Mouse (Mus musculus) megakaryocyte, embryonic 14.5 days (primary cell): Measurements from ENCODE around the gene Crybb3. TPM values are rescaled to one million over a fixed set of nuclear protein-coding genes. Genes with fewer than 3 reads are reported as not detected.

Source experiments
- H3K27me3 ChIP-seq: replicated peaks from 2 replicates; pipeline ENCODE3; 2012; ENCODE audit warnings: inconsistent platforms
- H3K36me3 ChIP-seq: replicated peaks from 2 replicates; pipeline ENCODE3; 2012; ENCODE audit warnings: low read length, inconsistent platforms, mixed read lengths
- H3K4me1 ChIP-seq: 2 replicates; pipeline ENCODE4 v1.6.1; 2012; ENCODE audit warnings: inconsistent platforms
- H3K4me3 ChIP-seq: replicated peaks from 2 replicates; pipeline ENCODE3; 2012; ENCODE audit warnings: moderate library complexity, mild to moderate bottlenecking, inconsistent platforms
- H3K9me3 ChIP-seq: 2 replicates; pipeline ENCODE4 v1.6.1; 2012; ENCODE audit warnings: inconsistent platforms
- FLI1 ChIP-seq: IDR thresholded peaks from 2 replicates; pipeline ENCODE4 v1.6.1; 2012; ENCODE audit warnings: low read length, inconsistent platforms, mixed read lengths
- GATA1 ChIP-seq: IDR thresholded peaks from 3 replicates; pipeline ENCODE4 v1.6.1; 2012; ENCODE audit warnings: mixed read lengths, low read length, inconsistent platforms, borderline replicate concordance
- polyA plus RNA-seq: library from polyadenylated mRNA; stranded (reverse); fragments of >175 nt; gene quantifications from 2 replicates; pipeline ENCODE4 v1.2.3, GENCODE M21; 2012; ENCODE audit warnings: low replicate concordance; ENCODE audit not compliant: insufficient read depth

The Crybb3 gene
- 1.6 and 3.5 TPM in 2 replicates for polyA plus RNA-seq

DNA sequence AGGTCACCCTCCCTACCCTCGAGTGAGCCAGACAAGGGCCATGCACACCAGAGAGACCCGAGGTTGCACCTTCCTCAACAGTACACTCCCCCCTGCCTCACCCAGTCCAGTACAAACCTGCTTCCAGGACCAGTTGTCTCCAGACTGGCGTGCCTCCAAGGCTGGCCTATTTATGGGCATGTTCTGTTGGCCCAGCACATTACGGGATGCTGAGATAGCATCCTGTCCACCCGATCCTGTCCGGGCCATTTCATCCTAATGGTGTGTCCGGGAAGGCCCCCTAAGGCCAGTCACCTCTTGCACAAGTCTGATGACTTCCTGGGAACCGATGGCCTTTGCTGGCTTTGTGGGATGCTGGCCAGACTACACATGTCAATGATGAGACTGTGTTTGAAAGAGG, at the start of gene Crybb3:
TSS of gene Crybb3 (minus strand) at position 146 of the 400 bp plus-strand sequence.
- Histone ChIP-seq H3K4me3 (no peak within 1 kb of the TSS), H3K9me3 (peaks cover 15% of the 10 kb centered on the region), H3K4me1 (peaks cover 5% of the 10 kb centered on the region; the same call in 1 of the 2 replicates), H3K27me3 (peaks cover 67% of the 10 kb centered on the region), H3K36me3 (no peaks in the 10 kb centered on the region)
- TF ChIP-seq GATA1, result no peak
- TF ChIP-seq FLI1, result no peak

DNA sequence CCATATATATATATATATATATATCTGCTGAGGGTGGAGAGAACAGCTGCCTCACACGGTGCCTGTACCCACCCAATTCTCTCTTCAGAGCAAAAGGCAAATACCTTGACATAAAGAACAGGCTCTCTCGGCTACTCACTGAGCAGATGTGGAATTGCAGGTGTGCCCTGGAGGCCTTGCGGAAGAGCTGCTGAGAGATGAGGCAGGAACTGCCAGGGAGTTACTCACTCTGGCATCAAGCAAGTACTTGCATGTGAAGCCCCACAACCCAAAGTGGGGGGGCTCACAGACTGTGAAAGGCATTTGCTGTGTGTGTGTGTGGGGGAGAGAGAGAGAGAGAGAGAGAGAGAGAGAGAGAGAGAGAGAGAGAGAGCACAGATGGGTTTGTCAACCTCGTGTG, 47.0 kb upstream of the Crybb3 start:
- H3K4me1 ChIP-seq, result peaks cover 89% of the 10 kb centered on the region
- TF ChIP-seq FLI1, result no peak
- TF ChIP-seq GATA1, result no peak
- H3K27me3 ChIP-seq, result peaks cover 7% of the 10 kb centered on the region
- peaks cover 43% of the 10 kb centered on the region for H3K36me3 ChIP-seq
- H3K9me3 ChIP-seq, result peaks cover 9% of the 10 kb centered on the region; the same call in 1 of the 2 replicates
- no peak overlapping the region for H3K4me3 ChIP-seq

DNA sequence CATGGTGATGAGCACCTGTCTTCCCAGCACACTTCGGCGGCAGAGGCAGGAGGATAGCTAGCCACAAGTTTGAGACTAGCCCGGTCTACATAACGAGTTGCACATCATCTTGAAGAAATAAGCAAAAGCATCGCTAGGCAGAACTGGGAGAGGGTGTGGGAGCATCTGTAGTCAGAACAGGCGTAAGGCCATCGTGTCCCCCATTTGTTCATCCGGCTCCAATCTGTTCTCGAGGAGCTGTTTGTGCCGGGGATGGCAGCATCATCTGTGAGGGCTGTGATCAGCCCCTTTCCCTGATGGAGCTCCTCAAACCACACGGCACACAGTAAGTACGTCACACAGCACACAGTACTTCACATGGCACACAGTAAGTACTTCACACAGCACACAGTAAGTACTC, 45.1 kb upstream of the Crybb3 start:
- Histone ChIP-seq H3K36me3 (peaks cover 44% of the 10 kb centered on the region), H3K4me3 (no peak overlapping the region), H3K27me3 (peaks cover 7% of the 10 kb centered on the region), H3K4me1 (peaks cover 89% of the 10 kb centered on the region), H3K9me3 (peaks cover 9% of the 10 kb centered on the region; the same call in 1 of the 2 replicates)
- TF ChIP-seq GATA1, result no peak

DNA sequence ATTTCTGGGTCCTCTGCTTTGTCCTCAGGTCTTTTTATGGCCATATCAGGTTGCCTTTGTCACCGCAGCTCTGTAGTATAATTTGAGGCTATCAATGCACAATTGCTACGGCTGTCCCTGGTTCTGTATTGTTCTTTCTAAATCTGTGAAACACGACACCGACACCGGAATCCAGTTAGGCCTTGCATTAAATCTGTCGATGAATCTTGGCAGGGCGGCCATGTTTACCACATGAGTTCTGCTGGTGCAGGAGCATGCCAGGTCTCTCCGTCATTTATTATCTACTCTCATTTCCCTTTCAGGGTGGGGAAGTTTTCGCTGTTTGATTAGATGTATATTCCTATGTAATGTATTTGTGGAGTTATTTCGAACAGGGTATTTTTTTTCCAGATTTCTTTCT, 42.3 kb upstream of the Crybb3 start:
- H3K36me3 ChIP-seq, result peaks cover 38% of the 10 kb centered on the region
- H3K27me3 ChIP-seq, result peaks cover 7% of the 10 kb centered on the region
- no peak overlapping the region for H3K4me3 ChIP-seq
- TF ChIP-seq GATA1 (no peak), FLI1 (no peak)
- H3K9me3 ChIP-seq, result peaks cover 9% of the 10 kb centered on the region; the same call in 1 of the 2 replicates
- H3K4me1 ChIP-seq, result peaks cover 93% of the 10 kb centered on the region

DNA sequence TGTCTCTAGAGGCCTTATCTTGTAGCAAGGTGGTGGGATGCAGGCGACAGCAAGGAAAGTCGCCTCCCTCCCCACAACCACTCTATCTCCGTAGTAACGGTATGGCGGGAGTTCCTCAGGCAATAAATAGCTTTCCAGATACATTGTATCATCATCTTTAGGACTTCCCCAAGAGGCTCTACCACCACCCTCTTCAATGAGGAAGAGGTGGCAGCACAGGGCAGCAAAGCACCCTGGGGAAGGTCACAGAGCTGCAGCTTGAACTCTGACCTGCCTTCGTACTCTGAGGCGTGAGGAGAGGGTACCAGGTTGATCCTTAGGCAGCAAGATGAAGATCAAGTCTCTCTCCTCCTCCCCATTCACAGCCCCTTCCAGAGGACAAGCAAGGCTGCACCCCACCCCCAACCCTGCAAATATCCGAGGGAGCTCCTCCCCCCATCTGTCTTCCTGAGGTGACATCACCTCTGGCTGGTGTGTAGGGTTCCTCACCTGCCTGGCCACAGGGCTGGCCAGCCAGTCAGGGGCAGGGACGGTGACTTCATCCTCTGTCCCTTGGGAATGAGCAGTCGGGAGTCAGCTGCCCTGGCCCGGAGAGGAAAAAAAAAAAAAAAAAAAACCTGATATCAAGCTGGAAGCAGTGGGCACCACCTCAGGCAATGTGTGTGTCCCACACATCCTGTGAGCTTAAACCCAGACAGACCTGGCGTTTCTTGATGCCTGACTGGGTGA, 41.1 kb upstream of the Crybb3 start:
- Histone ChIP-seq H3K4me3 (peak overlapping the region; percentile 70), H3K9me3 (peaks cover 9% of the 10 kb centered on the region; the same call in 1 of the 2 replicates), H3K36me3 (peaks cover 38% of the 10 kb centered on the region), H3K4me1 (peaks cover 94% of the 10 kb centered on the region), H3K27me3 (peaks cover 5% of the 10 kb centered on the region)
- TF ChIP-seq GATA1 (no peak), FLI1 (no peak)

DNA sequence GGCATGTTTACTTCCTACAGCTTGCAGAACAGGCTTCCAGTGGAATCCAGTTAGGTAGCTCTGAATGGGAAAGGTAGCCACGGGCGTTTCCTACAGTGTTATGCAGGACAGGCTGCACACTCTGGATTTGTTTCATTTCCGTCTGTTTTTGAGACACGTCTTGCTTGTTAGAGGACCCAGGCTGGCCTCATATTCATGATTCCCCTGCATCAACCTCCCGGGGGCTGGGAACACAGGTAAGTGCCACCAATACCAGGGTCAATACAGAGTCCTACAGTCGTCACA, 40.1 kb upstream of the Crybb3 start:
- Histone ChIP-seq H3K36me3 (peaks cover 34% of the 10 kb centered on the region), H3K4me1 (peaks cover 94% of the 10 kb centered on the region), H3K9me3 (peaks cover 9% of the 10 kb centered on the region; the same call in 1 of the 2 replicates), H3K27me3 (peaks cover 2% of the 10 kb centered on the region), H3K4me3 (no peak overlapping the region)
- no peak for TF ChIP-seq GATA1
- TF ChIP-seq FLI1, result no peak

DNA sequence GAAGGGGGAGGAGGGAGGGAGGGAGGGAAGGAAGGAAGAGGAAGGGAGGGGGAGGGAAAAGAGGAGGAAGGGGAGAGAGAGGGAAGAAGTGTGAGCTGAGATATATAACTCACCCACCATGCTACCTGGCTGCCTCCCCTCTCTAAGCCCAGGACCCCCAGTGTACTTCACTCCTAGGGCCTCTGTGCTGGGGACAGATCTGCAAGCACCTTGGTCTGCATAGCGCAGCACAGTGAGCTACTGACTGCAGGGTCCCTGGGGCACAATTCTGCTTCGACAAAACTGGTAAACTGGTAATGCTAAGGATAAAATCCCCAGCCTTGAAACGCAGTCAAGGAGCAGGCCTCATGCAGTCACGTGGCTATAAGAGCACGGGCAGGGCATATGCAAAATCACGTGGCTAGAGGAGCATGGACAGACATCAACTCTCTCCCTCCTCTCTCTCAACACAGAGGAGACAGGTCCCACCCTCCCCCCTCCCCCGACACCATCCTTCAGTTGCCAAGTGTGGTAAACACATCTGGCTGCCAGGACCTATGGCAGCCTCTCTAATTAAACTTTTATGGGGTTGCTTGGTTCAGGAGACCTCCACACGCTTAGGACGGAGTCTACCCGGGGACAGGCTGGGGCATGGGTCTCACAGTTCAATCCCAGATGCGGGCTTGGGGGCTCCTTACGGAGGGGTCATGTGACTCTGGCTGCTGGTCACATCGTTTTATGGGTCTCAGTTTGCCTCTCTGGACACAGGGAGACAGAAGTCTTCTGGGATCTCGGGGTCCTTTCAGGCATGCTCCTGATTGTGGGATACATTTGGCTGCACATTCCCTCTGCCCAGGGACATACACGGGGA, 39.6 kb upstream of the Crybb3 start:
- Histone ChIP-seq H3K27me3 (no peaks in the 10 kb centered on the region), H3K4me1 (peaks cover 94% of the 10 kb centered on the region), H3K4me3 (peak overlapping the region; percentile 82), H3K36me3 (peaks cover 30% of the 10 kb centered on the region), H3K9me3 (peaks cover 8% of the 10 kb centered on the region; the same call in 1 of the 2 replicates)
- TF ChIP-seq GATA1 (no peak), FLI1 (no peak)

DNA sequence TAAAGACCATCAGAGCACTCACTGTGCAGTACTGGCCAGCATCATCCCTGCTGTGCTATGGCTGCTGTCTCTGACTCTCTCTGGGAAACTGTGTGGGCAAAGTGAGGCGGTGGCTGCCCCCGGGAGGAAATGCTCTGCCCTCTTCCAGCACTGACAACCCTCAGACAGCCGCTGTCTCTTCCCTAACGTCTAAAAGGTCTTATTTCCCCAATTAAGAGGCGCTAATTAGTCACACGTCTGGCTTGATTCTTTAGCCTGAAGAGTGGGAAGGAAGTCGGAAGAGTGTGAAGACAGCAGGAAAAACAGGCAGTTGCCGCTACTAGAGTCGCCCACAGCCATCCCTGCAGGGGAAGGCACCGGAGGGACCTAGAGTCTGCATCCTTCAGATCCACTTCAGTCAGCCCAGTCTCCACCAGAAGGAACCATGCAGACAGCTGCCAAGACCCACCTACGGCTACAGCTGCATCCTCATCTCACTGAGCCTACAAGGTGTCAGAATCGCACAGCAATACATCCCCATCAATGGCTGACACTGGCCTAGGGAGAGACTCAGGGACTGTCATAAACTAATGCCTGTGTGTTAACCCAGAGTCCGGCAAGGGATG, 38.6 kb upstream of the Crybb3 start:
- Histone ChIP-seq H3K27me3 (no peaks in the 10 kb centered on the region), H3K4me3 (peak overlapping the region; percentile 92), H3K4me1 (peaks cover 100% of the 10 kb centered on the region), H3K36me3 (peaks cover 27% of the 10 kb centered on the region), H3K9me3 (no peaks in the 10 kb centered on the region)
- no peak for TF ChIP-seq FLI1
- no peak for TF ChIP-seq GATA1

DNA sequence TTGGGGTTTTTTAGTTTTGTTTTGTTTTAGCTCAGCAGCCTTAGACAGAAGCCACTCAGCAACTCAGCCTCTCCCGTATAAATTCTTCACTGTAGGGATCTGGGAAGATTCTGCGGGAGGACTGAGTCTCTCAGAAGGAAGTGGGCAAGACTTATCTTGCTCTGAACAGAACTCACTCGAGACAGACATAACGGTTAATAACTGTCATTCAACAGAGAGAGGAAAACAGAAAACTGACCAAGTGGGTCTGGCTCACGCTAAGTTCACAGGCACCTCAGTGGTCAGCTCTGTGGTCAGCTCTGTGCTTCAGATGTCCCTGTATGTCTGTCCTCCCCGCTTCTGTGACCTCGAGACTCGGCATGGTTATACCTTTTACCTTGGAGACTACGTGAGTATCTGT, 37.9 kb upstream of the Crybb3 start:
- Histone ChIP-seq H3K4me3 (peak overlapping the region; percentile 92), H3K27me3 (no peaks in the 10 kb centered on the region), H3K4me1 (peaks cover 100% of the 10 kb centered on the region), H3K36me3 (peaks cover 27% of the 10 kb centered on the region), H3K9me3 (no peaks in the 10 kb centered on the region)
- TF ChIP-seq GATA1 (peak; percentile 5; the same call in 1 of the 3 replicates), FLI1 (no peak)
